Mouse (Mus musculus) layer of hippocampus, postnatal 10 days (tissue): ENCODE results near the gene Ddah1. TPM values are rescaled to one million over a fixed set of nuclear protein-coding genes. Genes with fewer than 3 reads are reported as not detected.
A peak's percentile ranks its signal among the peaks of the same experiment; 100 is the strongest.

Source experiments
- DNase-seq, 2 experiments: peaks; one replicate each; pipeline ENCODE4 v3.0.0; 2021; ENCODE audit warnings: low spot score in 2 of 2
- total RNA-seq, 2 experiments: library from RNA; stranded (reverse); gene quantifications; 2 replicates each; pipeline ENCODE4 v1.2.3; 2021

Gene Ddah1
- total RNA-seq, 2 experiments from 2014 or later = 83.9 to 84.1 TPM

GRCm38 (mm10) chr3:145805848-145806247 is 47.4 kb downstream of the Ddah1 start:
- DNase-seq = no peak

DNA sequence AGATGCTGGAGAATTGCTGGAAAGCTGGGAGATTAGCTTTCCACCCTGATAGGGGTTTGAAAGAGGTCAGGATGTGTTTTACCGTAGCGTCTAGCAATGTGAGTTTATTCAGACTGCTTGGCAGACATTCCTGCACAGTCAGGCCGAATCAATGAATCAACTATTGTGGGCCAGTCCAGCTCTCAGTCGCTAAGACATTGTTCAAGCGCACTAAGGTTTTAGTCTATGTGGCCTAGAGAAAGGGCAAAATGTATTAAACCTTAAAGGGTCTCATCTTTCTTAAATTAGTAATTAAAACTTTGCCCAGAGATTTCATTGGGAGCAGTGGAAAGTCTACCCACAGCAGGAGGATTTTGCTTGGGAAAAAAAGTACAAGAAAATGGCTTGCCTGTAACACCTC is 48.0 kb downstream of the Ddah1 start:
- DNase-seq = no peak

DNA sequence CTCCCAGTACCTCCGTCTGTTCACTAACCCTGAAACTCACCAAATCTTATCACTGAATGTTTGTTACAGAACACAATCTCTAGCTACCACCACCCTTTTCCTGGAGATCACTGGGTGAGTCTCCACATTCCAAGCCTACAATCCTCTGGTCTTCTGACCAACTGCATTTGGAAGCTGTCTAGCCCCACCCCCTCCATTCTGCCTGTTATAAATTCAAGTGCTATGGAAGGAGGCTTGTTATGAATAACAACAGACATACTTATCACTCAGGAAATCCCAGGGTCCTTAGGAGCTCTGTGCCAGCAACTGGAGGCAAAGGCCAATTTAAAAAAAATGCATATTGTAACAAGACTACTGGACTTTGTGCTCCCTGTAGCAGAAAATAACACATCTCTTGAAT is 58.3 kb downstream of the Ddah1 start:
- DNase-seq = no peak

- DNase-seq = peak; percentile 21 to 25
Measured at GRCm38 (mm10) chr3:145817276-145817675, 58.8 kb downstream of the Ddah1 start.

- no peak for DNase-seq
Measured at GRCm38 (mm10) chr3:145820439-145820838, 62.0 kb downstream of the Ddah1 start.

- no peak for DNase-seq
Measured at GRCm38 (mm10) chr3:145820938-145821337, 62.5 kb downstream of the Ddah1 start.

- DNase-seq = no peak
Measured at GRCm38 (mm10) chr3:145822201-145822600, 63.7 kb downstream of the Ddah1 start.

GRCm38 (mm10) chr3:145823661-145824060 is 65.2 kb downstream of the Ddah1 start:
- no peak for DNase-seq

GRCm38 (mm10) chr3:145825416-145826055 is 67.1 kb downstream of the Ddah1 start:
- no peak for DNase-seq

DNA sequence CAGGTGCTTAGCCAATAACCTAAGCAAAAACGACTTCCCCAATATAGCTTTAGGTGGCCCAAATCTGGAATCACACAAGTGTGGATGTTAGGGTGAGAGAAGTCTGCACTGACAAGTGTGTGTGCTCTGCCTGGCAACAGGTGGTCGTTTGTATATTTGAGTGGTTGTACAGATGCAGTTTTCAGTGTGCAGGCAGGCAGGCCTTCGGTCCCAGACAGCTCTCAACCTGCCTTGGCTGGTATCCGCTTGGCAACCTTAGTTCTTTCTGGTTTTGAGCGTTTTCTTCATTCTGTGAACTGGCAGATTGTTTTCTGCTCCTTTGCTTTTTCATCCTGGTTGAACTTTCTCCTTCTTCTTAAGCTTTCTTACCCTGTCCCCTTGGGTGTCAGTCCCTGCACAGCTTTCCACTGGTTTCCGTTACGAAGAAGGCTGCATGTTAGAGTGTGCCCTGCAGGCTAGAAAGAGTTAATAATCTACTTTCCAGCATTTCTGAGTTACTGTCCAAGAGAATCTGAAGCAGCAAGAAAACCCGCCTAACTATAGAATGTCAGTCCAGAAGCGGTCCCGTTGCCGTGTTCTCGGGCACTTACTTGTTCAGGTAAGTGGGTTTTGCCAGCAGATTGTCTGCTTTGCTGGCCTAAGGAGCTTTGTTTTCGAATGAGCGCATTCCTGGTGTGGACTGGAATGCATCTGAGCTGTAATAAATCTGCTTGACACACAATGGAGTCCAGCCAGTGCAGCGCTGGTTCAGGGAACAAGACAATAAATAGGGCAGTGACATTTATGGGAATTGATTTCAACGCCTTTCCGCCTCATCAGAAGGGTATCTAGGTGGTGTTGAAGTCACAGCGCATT is 68.9 kb downstream of the Ddah1 start:
- DNase-seq = no peak

DNA sequence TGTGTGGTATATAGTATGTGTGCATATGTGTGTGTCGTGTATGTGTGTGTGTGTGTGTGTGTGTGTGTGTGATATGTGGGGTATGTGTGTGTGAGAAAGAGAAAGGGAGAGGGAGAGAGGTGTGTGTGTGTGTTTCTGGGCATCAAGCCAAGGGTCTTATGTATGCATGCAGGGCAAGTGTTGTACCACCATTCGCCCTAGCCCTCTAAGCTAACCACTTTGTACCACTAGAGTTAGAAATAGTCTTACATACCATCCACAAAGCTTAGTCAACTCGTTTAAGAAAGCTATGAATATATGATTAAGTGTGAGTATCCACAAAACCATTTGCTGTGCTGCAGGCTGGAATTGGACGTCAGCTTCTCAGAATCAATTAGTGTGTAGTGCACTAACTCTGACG is 70.4 kb downstream of the Ddah1 start:
- DNase-seq = no peak

DNA sequence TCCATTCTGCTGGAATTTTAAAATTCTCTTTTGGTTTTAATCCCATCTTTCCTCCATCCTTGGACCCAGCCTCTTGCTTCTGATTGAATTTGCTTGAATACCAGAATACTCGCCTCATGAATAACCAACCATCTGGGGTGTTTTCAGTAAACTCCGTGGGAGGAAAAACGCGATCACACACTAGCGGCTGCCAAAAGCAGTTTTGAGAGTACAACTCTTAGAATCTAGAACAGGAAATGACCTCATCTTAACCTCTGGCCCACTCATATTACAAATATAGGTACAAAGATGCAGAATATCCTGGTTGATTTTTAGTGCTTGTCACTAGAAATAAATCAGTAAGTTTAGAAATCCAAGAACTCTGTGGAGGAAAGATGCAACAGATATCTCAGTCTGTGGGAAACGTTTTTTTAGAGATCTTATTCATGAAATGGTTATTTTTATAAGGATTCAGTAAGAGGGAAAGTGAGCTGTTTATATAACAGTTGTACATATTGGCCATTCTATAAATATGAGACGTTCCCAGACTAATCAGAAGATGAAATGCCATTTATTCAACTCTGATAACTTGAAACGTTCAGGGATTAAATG is 75.6 kb downstream of the Ddah1 start:
- DNase-seq = peak in 1 of 2 experiments; percentile 33

DNA sequence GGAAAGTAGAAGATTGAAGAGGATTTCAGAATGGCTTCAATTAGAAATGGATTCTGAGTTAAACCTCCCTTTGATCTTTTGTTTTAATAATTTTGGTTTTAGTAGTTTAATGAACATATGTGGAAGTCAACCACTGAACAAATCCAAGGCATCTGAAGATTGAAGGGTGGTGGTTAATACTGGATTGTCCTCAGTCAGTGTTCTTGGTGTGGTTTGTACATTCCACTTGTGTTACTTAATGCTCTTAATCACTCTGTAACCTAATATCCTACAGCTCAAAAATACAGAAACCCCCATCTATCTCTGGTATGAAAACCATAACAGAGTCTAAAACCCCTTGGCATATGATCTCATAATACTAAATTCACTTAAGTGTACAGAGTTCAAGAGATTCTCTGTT is 79.8 kb downstream of the Ddah1 start:
- DNase-seq = no peak

DNA sequence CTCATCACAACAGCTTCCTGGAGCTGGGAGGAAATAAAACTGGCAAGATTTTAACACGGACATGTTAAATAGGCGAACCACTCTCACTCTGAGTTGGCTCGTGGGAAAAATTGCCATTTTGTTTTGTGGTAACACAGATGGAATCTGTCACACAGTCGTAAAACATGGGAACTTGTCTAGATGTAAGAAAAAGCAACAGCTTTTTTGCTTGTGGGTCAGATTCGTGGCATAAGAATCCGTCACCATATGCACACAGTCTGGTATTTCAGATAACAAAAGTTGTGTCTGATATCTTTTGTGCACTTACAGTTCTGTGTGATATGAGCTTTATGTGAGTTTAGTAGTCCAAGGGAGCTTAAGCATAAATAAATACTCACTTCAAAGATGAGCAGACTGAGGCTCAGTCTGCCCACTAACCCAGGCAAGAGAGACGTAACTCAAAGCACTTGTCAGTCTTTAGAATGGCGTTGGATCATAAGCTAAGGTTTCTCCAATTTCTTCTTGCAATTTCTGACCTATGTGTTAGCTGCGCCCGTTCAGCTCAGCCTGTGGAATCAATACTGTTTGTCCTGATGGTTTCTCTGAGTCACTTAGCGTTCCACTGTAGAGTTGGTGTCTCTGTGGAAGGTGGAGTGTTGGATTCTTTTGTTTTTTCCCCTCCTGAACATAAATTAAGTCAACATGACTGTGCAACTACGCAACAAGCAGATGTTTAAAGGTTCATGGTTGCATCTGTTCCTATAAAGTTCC is 83.7 kb downstream of the Ddah1 start:
- DNase-seq = no peak

DNA sequence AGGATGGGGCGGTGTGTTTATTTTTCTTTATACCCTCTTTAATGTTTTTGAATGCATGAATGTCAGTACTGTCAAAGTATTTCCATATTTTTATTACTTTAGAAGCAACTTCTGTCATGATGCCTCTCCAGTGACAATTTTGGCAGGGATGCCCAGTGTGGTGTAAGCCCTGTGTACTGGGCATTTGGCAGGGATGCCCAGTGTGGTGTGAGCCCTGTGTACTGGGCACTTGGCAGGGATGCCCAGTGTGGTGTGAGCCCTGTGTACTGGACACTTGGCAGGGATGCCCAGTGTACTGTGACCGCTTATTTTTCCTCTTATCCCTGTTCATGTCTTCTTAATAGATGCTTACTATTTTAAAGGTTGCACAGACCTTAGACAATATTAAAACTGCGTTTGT is 85.4 kb downstream of the Ddah1 start:
- no peak for DNase-seq

DNA sequence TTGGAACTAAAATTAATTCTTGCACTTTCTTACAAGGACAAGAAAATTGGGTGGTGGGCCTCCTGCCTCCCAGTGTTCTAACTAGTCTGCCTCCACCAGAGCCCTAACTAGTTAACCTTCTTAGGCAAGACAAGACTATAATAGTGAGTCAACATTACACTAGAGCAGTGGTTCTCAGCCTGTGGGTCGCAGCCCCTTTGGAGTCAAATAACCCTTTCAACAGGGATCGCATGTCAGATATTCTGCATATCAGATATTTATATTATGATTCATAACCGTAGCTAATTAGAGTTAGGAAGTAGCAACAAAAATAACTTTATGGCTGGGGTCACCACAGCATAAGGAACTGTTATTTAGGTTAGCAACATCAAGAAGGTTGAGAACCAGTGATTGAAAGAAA is 86.4 kb downstream of the Ddah1 start:
- DNase-seq = no peak

GRCm38 (mm10) chr3:145846255-145846654 is 87.8 kb downstream of the Ddah1 start:
- no peak for DNase-seq

GRCm38 (mm10) chr3:145852041-145852440 is 93.6 kb downstream of the Ddah1 start:
- no peak for DNase-seq

GRCm38 (mm10) chr3:145852800-145853199 is 94.3 kb downstream of the Ddah1 start:
- no peak for DNase-seq

DNA sequence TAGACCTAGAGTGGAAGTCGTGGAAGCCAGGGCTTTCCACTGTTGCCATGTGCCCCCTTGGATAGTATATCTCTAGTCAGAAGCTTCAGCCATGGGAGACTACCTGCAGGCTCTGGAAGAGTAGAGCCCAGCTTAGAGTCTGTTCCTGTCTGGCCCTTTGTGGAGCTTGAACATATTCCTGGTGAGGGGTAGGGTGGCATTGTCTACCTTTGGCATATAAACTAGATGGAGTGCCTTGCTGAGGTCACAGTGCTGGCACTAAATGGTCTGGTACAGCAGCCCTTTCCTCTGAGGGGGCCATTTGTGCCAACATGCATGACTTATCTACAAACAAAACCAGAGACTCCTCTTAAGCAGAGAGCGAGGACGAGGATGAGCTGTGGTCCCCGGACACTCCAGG is 95.2 kb downstream of the Ddah1 start:
- no peak for DNase-seq

- no peak for DNase-seq
Measured at GRCm38 (mm10) chr3:145854427-145854826, 96.0 kb downstream of the Ddah1 start.

GRCm38 (mm10) chr3:145855299-145855698 is 96.8 kb downstream of the Ddah1 start:
- no peak for DNase-seq
